Mouse (Mus musculus) embryonic facial prominence, embryonic 13.5 days (tissue): Measurements from ENCODE around the gene Rnf212. TPM values are rescaled to one million over a fixed set of nuclear protein-coding genes. Genes with fewer than 3 reads are reported as not detected.

Experiments used
- ATAC-seq: fragments of 200-750 bp; cut with Nextera tagmentation; 2 replicates; pipeline ENCODE4 v1.8.0; 2017; ENCODE audit warnings: low read depth; ENCODE audit not compliant: insufficient number of reproducible peaks, insufficient read depth, low FRiP score, low TSS enrichment
- H3K27ac ChIP-seq: fragments of 300-500 bp; sonication (generic); 2 replicates; pipeline ENCODE4 v1.5.1; 2015; ENCODE audit warnings: moderate library complexity, mild to moderate bottlenecking, inconsistent platforms
- H3K27me3 ChIP-seq: fragments of 300-500 bp; sonication (generic); 2 replicates; pipeline ENCODE4 v1.6.1; 2015; ENCODE audit warnings: mild to moderate bottlenecking, inconsistent platforms
- H3K36me3 ChIP-seq: fragments of 300-500 bp; sonication (generic); 2 replicates; pipeline ENCODE4 v1.6.1; 2015; ENCODE audit warnings: mild to moderate bottlenecking, inconsistent platforms
- H3K4me1 ChIP-seq: fragments of 300-500 bp; sonication (generic); 2 replicates; pipeline ENCODE4 v1.6.1; 2015; ENCODE audit warnings: inconsistent platforms
- H3K4me2 ChIP-seq: fragments of 300-500 bp; sonication (generic); 2 replicates; pipeline ENCODE4 v1.6.1; 2015; ENCODE audit warnings: moderate library complexity, mild to moderate bottlenecking, inconsistent platforms
- H3K4me3 ChIP-seq: fragments of 300-500 bp; sonication (generic); 2 replicates; pipeline ENCODE4 v1.5.1; 2015; ENCODE audit warnings: mild to moderate bottlenecking, inconsistent platforms
- H3K9ac ChIP-seq: fragments of 300-500 bp; sonication (generic); 2 replicates; pipeline ENCODE4 v1.6.1; 2015; ENCODE audit warnings: mild to moderate bottlenecking, inconsistent platforms
- H3K9me3 ChIP-seq: fragments of 300-500 bp; sonication (generic); 2 replicates; pipeline ENCODE4 v1.6.1; 2016; ENCODE audit warnings: inconsistent platforms
- WGBS: fragments of 180-500 bp; shearing (Covaris S2); methylation state at CpG from one replicate; pipeline ENCODE4 v1.1.7; 2015; ENCODE audit warnings: mixed read lengths; 5-methylcytosine and 5-hydroxymethylcytosine counted together
- polyA plus RNA-seq: library from polyadenylated mRNA; unstranded; fragments of >200 nt; fragmentation: Nextera tagmentation; extraction: Ambion mirVana; gene quantifications from 2 replicates; pipeline ENCODE4 v1.2.1, GENCODE M21; 2015

Rnf212 gene
- polyA plus RNA-seq, 1 experiment from 2014 or later: not detected

DNA sequence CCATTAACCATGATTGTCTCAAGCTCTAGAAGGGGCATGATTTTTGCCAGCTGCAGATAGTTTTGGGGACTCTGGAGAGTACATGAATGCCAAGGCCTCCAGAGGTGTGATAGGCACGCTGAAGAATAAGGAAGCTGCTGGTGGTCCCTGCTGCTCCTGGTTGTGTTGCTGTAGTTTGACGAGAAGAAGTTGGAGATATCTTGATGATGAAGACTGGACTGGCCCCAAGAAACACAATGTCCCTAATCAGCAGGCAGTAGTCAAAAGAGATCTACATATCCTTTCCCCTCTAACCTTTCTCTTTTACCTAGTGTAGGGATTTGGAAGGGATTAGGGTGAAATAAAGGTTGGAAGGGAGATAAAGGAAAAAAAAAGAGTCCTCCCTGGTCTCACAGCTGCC is 32.2 kb downstream of the Rnf212 start:
- no peak for ATAC-seq
- Histone ChIP-seq H3K4me2 (no peak overlapping the region), H3K27ac (no peak overlapping the region), H3K9me3 (no peaks in the 10 kb centered on the region), H3K36me3 (no peaks in the 10 kb centered on the region), H3K4me1 (no peaks in the 10 kb centered on the region), H3K4me3 (no peak overlapping the region), H3K27me3 (no peaks in the 10 kb centered on the region), H3K9ac (no peak overlapping the region)
- 68% methylated on average over 2 of the region's 2 CpGs for WGBS

DNA sequence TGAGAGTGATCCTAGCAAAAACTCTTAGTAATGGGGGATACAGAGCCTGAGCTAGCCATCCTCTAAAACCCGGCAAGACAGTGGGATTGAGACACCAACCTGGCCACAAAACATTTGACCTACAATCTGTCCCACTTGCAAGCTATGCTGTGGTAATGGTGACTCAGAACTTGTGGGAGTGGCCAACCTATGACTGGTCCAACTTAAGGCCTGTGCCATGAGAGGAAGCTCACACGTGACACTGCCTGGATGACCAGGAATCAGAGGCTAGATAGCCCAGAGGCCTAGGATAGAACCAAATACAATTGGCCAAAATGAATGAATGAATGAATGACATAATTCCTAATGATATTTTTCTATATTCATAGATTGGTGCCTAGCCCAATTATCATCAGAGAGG is 32.9 kb downstream of the Rnf212 start:
- ATAC-seq: no peak
- no peak overlapping the region for H3K4me3 ChIP-seq
- no peak overlapping the region for H3K27ac ChIP-seq
- H3K4me2 ChIP-seq: no peak overlapping the region
- no peaks in the 10 kb centered on the region for H3K4me1 ChIP-seq
- H3K9me3 ChIP-seq: no peaks in the 10 kb centered on the region
- WGBS: 82% methylated on average over 2 of the region's 2 CpGs
- no peaks in the 10 kb centered on the region for H3K36me3 ChIP-seq
- H3K9ac ChIP-seq: no peak overlapping the region
- no peaks in the 10 kb centered on the region for H3K27me3 ChIP-seq

DNA sequence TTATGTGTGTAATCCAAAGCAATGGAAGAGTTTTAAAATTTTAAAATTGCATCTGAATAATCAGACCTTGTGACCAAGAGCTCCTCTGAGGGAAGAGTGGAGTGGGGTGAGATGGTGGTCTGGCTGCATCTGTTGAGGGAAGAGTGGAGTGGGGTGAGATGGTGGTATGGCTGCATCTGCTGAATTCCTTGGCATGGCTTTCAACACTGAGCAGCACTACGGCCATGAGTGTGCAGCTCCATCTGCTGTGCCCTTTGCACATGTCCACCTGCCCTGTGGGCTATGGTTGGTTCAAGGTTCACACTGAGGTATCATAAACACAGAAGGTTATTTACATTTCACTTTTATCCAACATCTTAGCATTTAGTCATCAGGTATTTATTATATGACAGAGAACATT is 47.4 kb downstream of the Rnf212 start:
- no peaks in the 10 kb centered on the region for H3K4me1 ChIP-seq
- no peak overlapping the region for H3K27ac ChIP-seq
- no peak overlapping the region for H3K4me3 ChIP-seq
- H3K9ac ChIP-seq: no peak overlapping the region
- no peaks in the 10 kb centered on the region for H3K27me3 ChIP-seq
- 95% methylated on average over 1 of the region's 1 CpGs for WGBS
- no peak for ATAC-seq
- H3K9me3 ChIP-seq: no peaks in the 10 kb centered on the region
- H3K36me3 ChIP-seq: no peaks in the 10 kb centered on the region
- H3K4me2 ChIP-seq: no peak overlapping the region

DNA sequence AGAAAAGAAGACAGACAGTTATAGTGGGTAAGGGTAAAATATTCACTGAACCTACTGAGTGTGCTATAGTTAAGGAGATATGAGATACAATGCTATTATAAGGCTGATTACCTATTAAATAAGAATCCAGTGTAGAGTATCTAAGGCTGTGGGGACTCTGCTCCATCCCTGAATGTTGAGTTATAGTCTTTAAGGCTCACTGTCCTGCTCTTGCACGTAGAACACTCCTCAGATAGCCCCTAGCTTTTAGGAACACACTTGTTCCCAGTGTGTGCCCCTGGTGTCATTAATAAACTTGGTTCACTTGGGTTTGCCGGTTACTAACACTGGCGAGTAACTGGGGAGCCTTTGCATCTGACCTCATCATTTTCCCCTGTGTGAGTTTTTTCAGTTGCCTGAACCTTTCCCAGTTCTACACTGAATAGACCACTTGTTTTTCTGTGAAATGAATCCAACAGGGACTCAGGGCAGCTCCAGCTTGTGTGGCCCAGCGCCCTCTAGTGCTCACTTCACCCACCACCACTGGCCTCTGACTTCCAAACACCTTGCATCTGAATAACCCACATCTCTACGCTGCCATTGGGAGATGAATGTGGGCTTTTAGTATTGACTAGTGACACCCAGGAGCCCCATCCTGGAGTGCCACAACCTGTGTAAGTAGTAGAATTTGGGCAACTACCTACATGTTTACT is 48.1 kb downstream of the Rnf212 start:
- no peaks in the 10 kb centered on the region for H3K4me1 ChIP-seq
- peak; percentile 65; the same call in 1 of the 2 replicates for ATAC-seq
- H3K4me3 ChIP-seq: no peak overlapping the region
- H3K36me3 ChIP-seq: no peaks in the 10 kb centered on the region
- no peaks in the 10 kb centered on the region for H3K9me3 ChIP-seq
- H3K27me3 ChIP-seq: no peaks in the 10 kb centered on the region
- H3K9ac ChIP-seq: no peak overlapping the region
- no peak overlapping the region for H3K27ac ChIP-seq
- WGBS: 20% methylated on average over 5 of the region's 5 CpGs
- H3K4me2 ChIP-seq: no peak overlapping the region

DNA sequence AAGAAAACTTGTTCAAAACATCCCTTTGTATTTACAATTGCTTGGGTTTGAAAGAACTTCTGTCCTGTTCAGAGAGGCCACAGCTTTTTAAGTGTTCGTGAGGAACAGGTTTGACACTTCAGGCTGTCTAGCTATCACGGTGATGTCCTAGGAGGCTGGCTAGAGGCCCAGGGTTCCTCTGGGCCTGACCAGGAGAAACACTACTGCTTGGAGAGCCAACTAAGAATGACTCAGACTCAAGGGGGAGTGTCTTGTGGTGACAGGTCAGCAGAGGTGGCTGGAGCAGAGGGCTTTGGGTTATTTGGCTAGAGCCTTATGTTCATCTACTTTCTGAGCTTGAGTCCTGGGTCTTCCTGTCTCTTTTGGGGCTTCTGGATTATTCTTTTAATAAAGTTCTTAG is 50.8 kb downstream of the Rnf212 start:
- H3K27me3 ChIP-seq: no peaks in the 10 kb centered on the region
- no peaks in the 10 kb centered on the region for H3K9me3 ChIP-seq
- no peak for ATAC-seq
- H3K4me1 ChIP-seq: peaks cover 6% of the 10 kb centered on the region; the same call in 1 of the 2 replicates
- no peak overlapping the region for H3K4me2 ChIP-seq
- H3K27ac ChIP-seq: no peak overlapping the region
- no peak overlapping the region for H3K9ac ChIP-seq
- no peaks in the 10 kb centered on the region for H3K36me3 ChIP-seq
- no peak overlapping the region for H3K4me3 ChIP-seq
- 46% methylated on average over 2 of the region's 2 CpGs for WGBS

DNA sequence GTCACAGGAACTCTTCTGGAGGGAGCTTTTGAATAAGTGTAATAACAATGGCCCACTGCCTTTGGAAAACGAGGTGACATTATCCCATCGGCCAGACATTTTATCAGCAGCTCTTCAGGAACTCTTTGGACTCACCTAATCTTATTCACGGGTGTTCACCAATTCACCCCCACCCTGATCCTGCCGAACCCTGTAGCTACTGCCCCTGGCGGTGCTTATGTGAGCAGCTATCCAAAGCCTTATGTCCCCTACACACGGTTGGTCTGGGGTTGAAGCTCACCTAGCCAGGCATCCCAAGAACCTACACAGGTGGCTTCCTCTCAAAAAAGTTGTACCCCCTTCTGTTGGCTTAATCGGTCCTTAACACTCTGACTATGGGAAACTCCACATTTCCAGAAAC is 55.0 kb downstream of the Rnf212 start:
- ATAC-seq: no peak
- H3K4me1 ChIP-seq: peaks cover 24% of the 10 kb centered on the region
- H3K9me3 ChIP-seq: no peaks in the 10 kb centered on the region
- no peak overlapping the region for H3K4me2 ChIP-seq
- no peaks in the 10 kb centered on the region for H3K27me3 ChIP-seq
- H3K27ac ChIP-seq: no peak overlapping the region
- H3K4me3 ChIP-seq: no peak overlapping the region
- WGBS: 69% methylated on average over 7 of the region's 7 CpGs
- H3K36me3 ChIP-seq: no peaks in the 10 kb centered on the region
- no peak overlapping the region for H3K9ac ChIP-seq

DNA sequence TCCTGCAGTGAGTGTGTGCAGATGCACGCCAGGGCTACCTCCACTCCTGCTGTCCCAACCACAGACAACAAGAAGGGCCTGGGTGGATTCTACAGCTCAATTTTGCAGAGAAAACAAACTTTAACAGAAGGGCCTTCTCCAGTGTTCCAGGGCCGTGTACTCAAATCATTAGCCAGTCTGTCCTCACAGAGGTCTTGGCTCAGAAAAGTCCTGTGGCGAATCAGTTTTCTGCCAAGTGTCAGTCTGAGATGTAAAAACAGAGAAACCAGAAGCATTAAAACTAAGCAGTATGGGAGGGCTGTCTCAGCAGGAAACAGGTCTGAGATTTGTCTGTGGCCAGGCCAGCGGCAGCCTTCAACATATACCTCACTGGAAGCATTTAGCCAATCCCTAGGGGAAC is 56.7 kb downstream of the Rnf212 start:
- H3K4me2 ChIP-seq: no peak overlapping the region

DNA sequence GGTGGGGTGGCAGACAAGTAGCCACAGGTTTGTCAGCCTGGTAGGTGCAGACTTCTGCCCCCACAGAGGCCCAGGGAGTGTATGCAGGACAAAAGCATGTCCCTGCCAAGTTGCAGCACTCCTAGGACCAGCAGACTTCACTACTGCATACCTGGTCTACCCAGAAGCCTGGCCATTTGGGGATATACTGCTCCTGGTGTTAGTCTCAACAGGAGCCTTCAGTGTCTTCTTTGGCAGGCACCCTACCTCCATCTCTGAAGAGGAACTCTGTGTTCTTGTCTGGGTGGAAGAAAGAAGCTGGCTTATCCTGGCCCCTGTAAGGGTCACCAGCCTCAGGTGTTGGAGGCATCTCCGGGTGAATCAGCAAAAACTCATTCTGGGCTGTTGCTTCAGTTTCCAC is 58.8 kb downstream of the Rnf212 start:
- no peak for ATAC-seq
- WGBS: 74% methylated on average over 1 of the region's 1 CpGs
- H3K27me3 ChIP-seq: no peaks in the 10 kb centered on the region
- no peak overlapping the region for H3K4me2 ChIP-seq
- no peak overlapping the region for H3K27ac ChIP-seq
- H3K36me3 ChIP-seq: no peaks in the 10 kb centered on the region
- peaks cover 31% of the 10 kb centered on the region for H3K4me1 ChIP-seq
- H3K4me3 ChIP-seq: no peak overlapping the region
- H3K9ac ChIP-seq: no peak overlapping the region
- no peaks in the 10 kb centered on the region for H3K9me3 ChIP-seq

More for the DNA sequence above, 56.7 kb downstream of the Rnf212 start:
- Histone ChIP-seq H3K9ac (0 out of 2 replicates have a peak overlapping the region, but pooled peaks have one; percentile 16), H3K36me3 (no peaks in the 10 kb centered on the region), H3K4me1 (peaks cover 31% of the 10 kb centered on the region), H3K27me3 (no peaks in the 10 kb centered on the region), H3K4me3 (no peak overlapping the region), H3K9me3 (no peaks in the 10 kb centered on the region), H3K27ac (peak overlapping the region; percentile 55)
- no peak for ATAC-seq
- 26% methylated on average over 4 of the region's 4 CpGs for WGBS

DNA sequence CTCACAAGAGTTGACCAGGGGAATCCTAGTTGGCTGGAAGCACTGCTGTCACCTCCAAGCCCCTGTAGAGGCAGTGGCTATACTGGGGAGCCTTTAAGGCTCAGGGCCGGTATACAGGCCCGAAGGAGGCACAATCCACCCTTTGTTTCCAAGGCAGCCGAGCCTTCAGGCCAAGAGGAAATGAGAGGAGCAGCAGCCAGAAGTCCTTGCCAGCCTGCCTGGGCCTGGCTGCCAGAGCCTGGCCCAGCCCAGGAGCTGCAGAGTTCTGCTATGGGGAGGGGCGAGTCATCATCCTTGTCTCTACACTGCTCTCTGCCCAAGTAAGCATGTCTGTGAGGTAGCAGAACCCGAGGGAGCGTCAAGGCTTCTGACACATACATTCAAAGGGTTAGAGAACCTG is 60.6 kb downstream of the Rnf212 start:
- WGBS: 32% methylated on average over 6 of the region's 6 CpGs
- Histone ChIP-seq H3K27me3 (no peaks in the 10 kb centered on the region), H3K9ac (no peak overlapping the region), H3K36me3 (no peaks in the 10 kb centered on the region), H3K4me2 (no peak overlapping the region), H3K4me1 (peaks cover 27% of the 10 kb centered on the region), H3K4me3 (no peak overlapping the region), H3K27ac (peak overlapping the region; percentile 66; the same call in 1 of the 2 replicates), H3K9me3 (no peaks in the 10 kb centered on the region)
- ATAC-seq: 0 out of 2 replicates have a peak, but pooled peaks have one; percentile 27

DNA sequence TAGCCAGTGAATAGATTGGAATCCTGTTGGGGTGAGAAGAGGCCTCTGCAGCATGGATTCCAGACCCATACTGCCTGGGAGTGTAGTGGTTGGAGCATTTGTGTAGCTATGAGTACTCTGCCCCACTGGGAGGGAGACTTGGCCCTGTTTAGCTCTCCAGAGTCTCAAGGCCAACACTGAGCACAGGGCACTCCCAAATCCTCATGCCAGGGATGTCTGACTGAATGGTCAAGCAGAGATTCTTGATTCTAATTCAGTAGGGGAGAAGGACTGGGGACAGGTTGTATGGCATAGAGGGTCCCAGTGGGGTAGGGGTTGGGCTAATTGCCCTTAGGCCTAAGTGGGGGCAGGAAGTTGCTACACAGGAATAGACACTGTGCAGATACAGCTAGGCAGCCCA is 61.1 kb downstream of the Rnf212 start:
- Histone ChIP-seq H3K4me3 (no peak overlapping the region), H3K4me1 (peaks cover 22% of the 10 kb centered on the region), H3K9me3 (no peaks in the 10 kb centered on the region), H3K27ac (peak overlapping the region; percentile 66; the same call in 1 of the 2 replicates), H3K4me2 (no peak overlapping the region), H3K9ac (no peak overlapping the region), H3K27me3 (no peaks in the 10 kb centered on the region), H3K36me3 (0 out of 2 replicates have a peak, but pooled peaks cover 1% of the 10 kb centered on the region)
- ATAC-seq: no peak

DNA sequence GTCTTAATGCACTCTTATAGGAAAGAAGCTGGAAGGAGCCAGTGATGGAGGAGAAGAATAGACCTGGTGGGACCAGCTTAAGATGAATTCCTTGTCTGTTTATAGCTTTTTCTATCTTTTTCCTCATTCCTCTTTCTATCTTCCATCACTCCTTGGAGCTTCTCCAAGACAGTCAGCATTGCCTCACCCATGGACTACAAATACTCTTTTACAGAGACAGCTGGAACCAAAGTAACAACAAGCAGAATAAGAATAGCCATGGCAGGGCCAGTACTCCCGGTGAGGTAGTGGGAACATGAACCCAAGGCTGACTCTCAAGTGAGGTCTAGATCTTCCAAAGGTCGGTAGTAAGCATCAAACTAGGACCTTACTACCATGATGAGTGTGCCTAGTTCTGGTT is 61.7 kb downstream of the Rnf212 start:
- Histone ChIP-seq H3K36me3 (peaks cover 7% of the 10 kb centered on the region), H3K4me1 (peaks cover 16% of the 10 kb centered on the region), H3K9ac (no peak overlapping the region), H3K27ac (no peak overlapping the region), H3K4me2 (no peak overlapping the region), H3K9me3 (no peaks in the 10 kb centered on the region), H3K27me3 (no peaks in the 10 kb centered on the region), H3K4me3 (no peak overlapping the region)
- 87% methylated on average over 2 of the region's 2 CpGs for WGBS
- ATAC-seq: no peak

DNA sequence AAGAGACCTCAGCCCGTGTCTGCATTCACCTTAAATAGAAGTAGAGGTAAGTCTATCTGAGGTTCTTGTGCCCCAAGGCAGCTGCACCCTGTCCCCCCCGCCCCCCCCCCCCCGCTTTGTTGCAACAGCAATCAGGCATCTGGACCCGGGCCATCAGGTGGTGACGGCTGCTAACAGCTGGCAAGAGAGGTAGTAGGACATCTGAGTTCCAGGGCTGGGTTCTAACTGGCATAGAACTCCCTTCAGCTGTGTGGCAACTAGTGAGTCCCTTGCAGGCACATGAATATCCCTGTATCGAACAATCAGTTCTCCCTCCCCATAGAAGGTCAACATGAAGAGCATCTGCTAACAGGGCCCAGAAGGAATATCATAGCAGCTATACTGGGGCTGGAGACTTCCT is 62.8 kb downstream of the Rnf212 start:
- no peak overlapping the region for H3K4me3 ChIP-seq
- no peak overlapping the region for H3K9ac ChIP-seq
- H3K9me3 ChIP-seq: no peaks in the 10 kb centered on the region
- no peaks in the 10 kb centered on the region for H3K27me3 ChIP-seq
- 78% methylated on average over 6 of the region's 6 CpGs for WGBS
- peaks cover 8% of the 10 kb centered on the region for H3K4me1 ChIP-seq
- ATAC-seq: no peak
- no peak overlapping the region for H3K27ac ChIP-seq
- H3K4me2 ChIP-seq: no peak overlapping the region
- peaks cover 18% of the 10 kb centered on the region for H3K36me3 ChIP-seq
